In the genomic region with DNA sequence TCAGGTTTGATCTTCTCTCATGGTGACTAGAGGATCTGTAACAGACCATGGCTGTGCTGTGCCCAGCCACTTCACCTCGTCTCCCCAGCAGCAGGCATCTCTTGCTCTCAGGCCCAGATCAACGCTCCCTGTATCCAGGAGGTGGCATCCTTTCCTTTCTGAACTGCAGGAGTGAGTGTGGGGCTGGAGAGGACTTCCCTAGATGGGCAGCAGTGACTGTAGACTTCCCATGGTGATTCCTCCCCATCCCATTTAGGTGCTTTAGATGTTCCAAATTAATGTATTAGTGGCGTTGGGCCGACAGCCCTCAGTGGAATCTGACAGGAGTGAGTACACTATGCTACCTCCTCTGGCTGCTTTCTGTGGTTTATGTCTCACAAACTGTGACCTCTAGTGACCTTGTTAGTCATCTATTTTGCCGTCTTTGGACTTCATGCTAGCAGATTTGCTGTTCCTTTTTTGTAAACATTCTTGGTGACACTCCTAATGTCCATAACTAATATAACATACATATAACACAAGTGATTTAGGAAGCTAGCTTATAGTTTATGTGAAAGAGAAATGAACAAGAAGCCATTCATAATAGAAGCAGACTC, we compare ENCODE assay signal across 7 mouse cellular contexts.
DNase-seq lines count a peak whose midpoint lies in the region; ATAC-seq and TF ChIP-seq lines count a peak whose summit lies in the region.

No protein-coding gene starts in this region.

- H3K27me3 ChIP-seq in kidney, embryonic 14.5 days (ENCODE audit: control insufficient read depth, insufficient read depth, low read length): no peaks in the 10 kb centered on the region
- H3K27me3 ChIP-seq in ES-Bruce4 (ENCODE audit: control insufficient read depth, insufficient read depth, low read length, poor library complexity, severe bottlenecking): no peaks in the 10 kb centered on the region
- no peaks in the 10 kb centered on the region for H3K27me3 ChIP-seq in liver, embryonic 15.5 days
- no peaks in the 10 kb centered on the region for H3K27me3 ChIP-seq in forebrain, embryonic 12.5 days

- WGBS in kidney, embryonic 14.5 days: 73% methylated on average over 5 of the region's 5 CpGs
- 59% methylated on average over 5 of the region's 5 CpGs for WGBS in liver, embryonic 15.5 days (ENCODE audit: insufficient replicate concordance)
- WGBS in forebrain, embryonic 12.5 days: 83% methylated on average over 5 of the region's 5 CpGs

- no peak for TF ChIP-seq EP300 in ES-Bruce4 (IDR thresholded peaks at IDR 0.05; ENCODE audit: insufficient read depth, low read depth, low read length)

- H3K4me2 ChIP-seq in kidney, embryonic 14.5 days (replicated peaks; ENCODE audit: low read depth, low read length): no peak overlapping the region
- no peak overlapping the region for H3K4me2 ChIP-seq in liver, embryonic 15.5 days
- H3K4me2 ChIP-seq in forebrain, embryonic 12.5 days: no peak overlapping the region

- peak; percentile 37 for TF ChIP-seq CTCF in ES-Bruce4 (IDR thresholded peaks at IDR 0.05; ENCODE audit: low read depth, low read length)
- TF ChIP-seq CTCF in bone marrow macrophage, adult 2 months (IDR thresholded peaks at IDR 0.05; ENCODE audit: low read depth, low read length): peak; percentile 61

- TF ChIP-seq POLR2A in ES-Bruce4 (IDR thresholded peaks at IDR 0.05; ENCODE audit: insufficient read depth, low read length): no peak
- TF ChIP-seq POLR2A in bone marrow macrophage, adult 2 months (IDR thresholded peaks at IDR 0.05; ENCODE audit: borderline replicate concordance, low read depth, low read length): no peak

- no peak overlapping the region for H3K4me3 ChIP-seq in kidney, embryonic 14.5 days (ENCODE audit: low read length)
- H3K4me3 ChIP-seq in ES-Bruce4 (ENCODE audit: low read depth, low read length): no peak overlapping the region
- no peak overlapping the region for H3K4me3 ChIP-seq in bone marrow macrophage, adult 2 months (ENCODE audit: insufficient read depth, low read length)
- H3K4me3 ChIP-seq in liver, embryonic 15.5 days (replicated peaks): no peak overlapping the region
- no peak overlapping the region for H3K4me3 ChIP-seq in forebrain, embryonic 12.5 days (replicated peaks)

- no peaks in the 10 kb centered on the region; the same call in 1 of the 2 replicates for H3K36me3 ChIP-seq in kidney, embryonic 14.5 days (ENCODE audit: control insufficient read depth, insufficient read depth, low read length)
- H3K36me3 ChIP-seq in ES-Bruce4 (ENCODE audit: control insufficient read depth, insufficient read depth, low read length, poor library complexity, severe bottlenecking): no peaks in the 10 kb centered on the region
- no peaks in the 10 kb centered on the region for H3K36me3 ChIP-seq in liver, embryonic 15.5 days (replicated peaks)
- H3K36me3 ChIP-seq in forebrain, embryonic 12.5 days (replicated peaks): peaks cover 19% of the 10 kb centered on the region

- no peaks in the 10 kb centered on the region for H3K4me1 ChIP-seq in kidney, embryonic 14.5 days (ENCODE audit: control insufficient read depth, insufficient read depth, low read length)
- H3K4me1 ChIP-seq in ES-Bruce4 (ENCODE audit: control insufficient read depth, insufficient read depth, low read length): peaks cover 2% of the 10 kb centered on the region
- peaks cover 54% of the 10 kb centered on the region for H3K4me1 ChIP-seq in bone marrow macrophage, adult 2 months (ENCODE audit: control insufficient read depth, insufficient read depth, low read length)
- H3K4me1 ChIP-seq in liver, embryonic 15.5 days (replicated peaks): peaks cover 16% of the 10 kb centered on the region
- H3K4me1 ChIP-seq in forebrain, embryonic 12.5 days: no peaks in the 10 kb centered on the region

- no peak for ATAC-seq in kidney, embryonic 14.5 days (ENCODE audit: low FRiP score, low TSS enrichment)
- ATAC-seq in liver, embryonic 15.5 days (ENCODE audit: insufficient read depth): no peak; the same call in 1 of the 2 replicates
- ATAC-seq in forebrain, embryonic 12.5 days (ENCODE audit: low FRiP score): no peak

- H3K9ac ChIP-seq in kidney, embryonic 14.5 days (ENCODE audit: low read depth, low read length): no peak overlapping the region
- no peak overlapping the region for H3K9ac ChIP-seq in ES-Bruce4 (ENCODE audit: low read depth, poor library complexity, severe bottlenecking)
- no peak overlapping the region for H3K9ac ChIP-seq in liver, embryonic 15.5 days
- H3K9ac ChIP-seq in forebrain, embryonic 12.5 days: no peak overlapping the region

- H3K9me3 ChIP-seq in kidney, embryonic 14.5 days (ENCODE audit: control insufficient read depth, low read length): no peaks in the 10 kb centered on the region
- H3K9me3 ChIP-seq in ES-Bruce4 (replicated peaks; ENCODE audit: control insufficient read depth, insufficient read depth, low read length, poor library complexity, severe bottlenecking): no peaks in the 10 kb centered on the region; the same call in 1 of the 2 replicates
- H3K9me3 ChIP-seq in liver, embryonic 15.5 days (replicated peaks): no peaks in the 10 kb centered on the region
- 0 out of 2 replicates have a peak, but pooled peaks cover 7% of the 10 kb centered on the region for H3K9me3 ChIP-seq in forebrain, embryonic 12.5 days

- DNase-seq in kidney, postnatal 10 days: peak; percentile 34
- no peak for DNase-seq in right cerebral cortex, postnatal 25 days

- H3K27ac ChIP-seq in kidney, embryonic 14.5 days (ENCODE audit: low read depth, low read length): no peak overlapping the region
- peak overlapping the region; percentile 66 for H3K27ac ChIP-seq in ES-Bruce4 (ENCODE audit: insufficient read depth, low read length)
- H3K27ac ChIP-seq in bone marrow macrophage, adult 2 months (ENCODE audit: insufficient read depth, low read depth, low read length): peak overlapping the region; percentile 97
- H3K27ac ChIP-seq in liver, embryonic 15.5 days (replicated peaks): peak overlapping the region; percentile 68
- H3K27ac ChIP-seq in forebrain, embryonic 12.5 days: no peak overlapping the region

Comparison
In these comparisons a context has a peak if more than half of its experiments do, and no peak if none do; other contexts are left out.
1. H3K27ac ChIP-seq: peak in ES-Bruce4 (single experiment), bone marrow macrophage, adult 2 months (single experiment) and liver, embryonic 15.5 days (single experiment); none in kidney, embryonic 14.5 days (single experiment) and forebrain, embryonic 12.5 days (single experiment).